Mouse (Mus musculus) layer of hippocampus, postnatal 36 days (tissue): ENCODE measurements around the gene Nbeal2. TPM values are rescaled to one million over a fixed set of nuclear protein-coding genes. Genes with fewer than 3 reads are reported as not detected.
"Not testable (repeated sequence)": the region's sequence is repeated elsewhere in the genome, so short reads cannot be mapped to it uniquely, and the experiment has no call there.

Source experiments
- DNase-seq, 2 experiments: peaks; one replicate each; pipeline ENCODE4 v3.0.0; 2022
- total RNA-seq, 2 experiments: library from RNA; stranded (reverse); gene quantifications; 2 replicates each; pipeline ENCODE4 v1.2.3; 2021

The Nbeal2 gene
- 10 to 100 TPM; 14.0 to 17.5 TPM for total RNA-seq

DNA sequence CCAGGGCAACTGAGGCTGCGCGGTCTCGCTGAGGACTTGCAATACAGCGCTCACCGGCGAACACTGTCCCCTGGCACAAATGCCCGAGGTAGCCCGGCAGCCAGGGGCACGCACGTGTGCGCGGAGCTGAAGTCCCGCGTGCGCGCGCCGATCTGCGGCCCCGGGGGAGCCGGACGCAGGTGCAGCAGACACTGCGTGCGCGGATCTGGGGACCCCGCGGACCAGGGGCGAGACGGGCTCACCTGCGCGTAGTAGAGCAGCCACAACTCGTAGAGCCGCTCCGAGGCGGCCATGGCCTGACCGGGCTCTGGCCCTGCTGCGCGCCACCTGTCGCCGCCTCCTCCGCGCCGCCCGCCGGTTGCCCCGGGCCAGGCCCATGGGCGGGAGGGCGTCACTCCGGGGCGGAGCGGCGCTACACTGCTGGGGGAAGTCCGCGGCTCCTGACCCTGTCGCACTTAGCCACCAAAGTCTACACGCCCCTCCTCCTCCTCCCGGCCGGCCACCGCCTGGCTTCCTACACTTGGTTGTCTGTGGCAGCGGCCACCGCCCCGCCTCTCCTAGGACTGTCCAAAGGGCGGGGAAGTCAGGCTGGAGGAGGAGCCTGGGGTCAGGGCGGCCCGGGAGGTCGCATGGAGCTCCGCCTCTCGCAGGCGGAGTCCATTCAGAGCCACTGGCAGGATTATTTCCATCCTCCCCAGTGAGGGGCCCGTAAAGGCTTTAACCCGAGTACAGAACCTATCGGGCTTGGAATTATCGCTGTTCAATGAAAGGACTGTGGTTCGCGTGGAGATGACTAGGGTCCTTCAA is at the start of gene Nbeal2:
Gene Nbeal2 (minus strand): TSS at position 507 of the 807 bp plus-strand sequence.
- DNase-seq, result peak; percentile 80 to 85

DNA sequence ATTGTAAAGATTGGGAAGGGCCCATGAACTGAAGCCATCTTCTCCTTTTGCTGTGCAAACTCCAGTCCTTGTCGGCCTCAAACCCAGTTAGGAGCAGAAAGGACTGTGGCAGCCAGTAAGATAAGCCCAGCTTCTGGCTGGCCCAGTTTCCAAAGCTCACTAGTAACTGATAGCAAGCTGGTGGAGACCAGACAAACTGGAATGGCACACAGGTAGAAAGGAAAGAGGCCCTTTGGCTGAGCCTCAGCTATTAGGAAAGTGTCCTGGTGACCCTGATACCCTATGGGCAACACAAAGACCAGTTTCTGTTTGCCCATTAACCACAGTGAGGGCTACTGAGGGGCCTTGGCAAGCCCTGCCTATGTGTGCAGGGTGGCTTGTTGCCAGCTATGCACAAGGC is 48.9 kb upstream of the Nbeal2 start:
- no peak for DNase-seq

DNA sequence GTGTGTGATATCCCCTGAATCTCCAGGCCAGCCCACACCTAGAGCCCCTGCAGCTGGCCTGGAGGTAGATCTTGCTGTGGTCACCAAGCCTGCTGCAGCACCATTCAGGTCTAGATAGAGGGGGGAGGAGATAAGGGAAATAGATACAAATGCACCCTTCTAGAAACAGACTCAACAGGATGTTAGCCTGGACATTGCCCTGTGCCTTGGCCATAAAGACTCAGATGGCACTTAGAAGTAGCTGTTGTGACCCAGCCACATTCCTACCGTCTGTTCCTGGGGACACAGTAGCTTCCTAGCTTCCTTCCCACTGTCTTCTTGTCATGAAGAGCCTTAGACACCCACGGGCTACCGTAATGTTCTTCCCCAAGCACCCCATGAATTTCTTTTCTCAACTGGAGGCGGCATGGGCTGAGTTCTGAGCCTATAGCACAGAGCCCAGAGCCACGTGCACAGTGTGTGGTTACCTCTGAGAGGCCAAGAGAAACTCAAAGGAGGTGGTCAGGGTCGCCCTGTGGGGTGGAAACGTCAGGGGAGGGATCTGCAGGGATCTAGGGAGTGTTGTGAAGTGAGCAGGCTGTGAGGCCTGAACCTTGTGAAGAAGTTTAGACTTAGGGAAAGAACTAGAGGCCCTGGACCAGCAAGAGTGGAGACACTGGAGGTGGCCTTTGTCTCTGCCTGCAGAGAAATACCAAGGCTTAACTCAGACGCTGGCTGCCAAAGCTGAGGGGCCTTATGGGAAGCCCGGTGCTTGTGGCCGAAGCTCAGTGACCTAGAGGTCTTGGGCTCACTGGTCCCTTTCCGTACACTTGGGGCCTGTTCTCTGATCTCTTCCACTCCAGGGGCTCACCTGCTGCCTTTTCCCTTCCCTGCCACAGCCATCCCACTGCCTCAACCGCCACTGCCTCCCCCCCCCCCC is 47.4 kb upstream of the Nbeal2 start:
- DNase-seq, result no peak

DNA sequence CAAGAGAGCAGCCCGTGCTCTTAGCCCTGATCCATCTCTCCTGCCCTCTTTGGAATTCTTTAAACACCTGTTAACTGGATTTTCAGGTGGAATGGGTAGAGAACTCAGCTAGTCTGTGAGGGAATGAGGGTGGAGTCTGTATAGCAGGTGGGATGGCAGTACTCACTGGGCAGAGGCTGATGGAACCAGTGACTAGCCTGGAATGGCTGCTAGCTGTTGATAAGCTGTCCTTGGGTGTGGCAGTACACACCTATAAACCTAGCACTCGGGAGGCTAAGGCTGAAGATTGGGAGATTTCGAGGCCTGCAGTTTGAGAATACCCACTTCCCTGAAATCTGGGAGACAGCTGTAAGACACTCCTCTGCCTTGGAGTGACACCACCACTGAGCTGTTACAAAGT is 45.6 kb upstream of the Nbeal2 start:
- no peak for DNase-seq

DNA sequence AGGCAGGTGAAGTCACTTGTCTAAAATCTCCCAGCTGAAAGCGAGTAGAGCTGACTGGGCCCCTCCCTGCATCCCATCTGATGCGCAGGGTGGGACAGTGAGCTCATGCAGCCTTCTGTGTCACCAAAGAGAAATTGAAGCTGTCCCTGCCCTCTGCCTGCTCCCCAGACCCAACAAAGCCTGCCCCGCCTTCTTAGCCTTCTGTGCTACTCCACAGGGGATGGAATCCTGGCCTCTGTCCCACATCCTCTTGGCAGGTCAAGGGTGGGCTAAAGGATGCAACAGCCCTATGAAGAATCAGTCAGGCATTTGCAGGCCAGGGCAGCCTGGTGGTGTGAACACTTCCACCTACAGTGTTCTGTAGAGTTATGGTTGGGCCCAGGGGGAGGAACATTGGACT is 43.5 kb upstream of the Nbeal2 start:
- no peak for DNase-seq

DNA sequence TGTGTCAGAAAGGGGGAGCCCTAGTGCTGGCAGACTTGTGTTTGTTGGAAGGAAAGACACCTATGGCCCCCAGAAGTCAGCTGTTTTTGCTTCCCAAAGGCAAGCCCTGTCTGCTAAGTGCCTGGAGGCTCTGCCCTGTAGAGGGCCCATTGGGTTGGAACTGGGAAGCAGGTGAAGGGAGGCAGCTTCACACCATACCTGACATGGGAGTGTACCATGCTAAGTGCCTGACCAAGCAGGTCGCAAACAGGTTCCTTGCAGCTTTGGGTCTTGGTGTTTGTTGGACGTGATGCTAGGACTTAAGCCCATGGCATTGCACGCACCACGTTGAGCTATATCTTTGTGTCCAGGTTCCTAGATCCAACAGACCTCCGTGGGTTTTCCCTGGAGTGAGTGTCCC is 42.5 kb upstream of the Nbeal2 start:
- no peak for DNase-seq

DNA sequence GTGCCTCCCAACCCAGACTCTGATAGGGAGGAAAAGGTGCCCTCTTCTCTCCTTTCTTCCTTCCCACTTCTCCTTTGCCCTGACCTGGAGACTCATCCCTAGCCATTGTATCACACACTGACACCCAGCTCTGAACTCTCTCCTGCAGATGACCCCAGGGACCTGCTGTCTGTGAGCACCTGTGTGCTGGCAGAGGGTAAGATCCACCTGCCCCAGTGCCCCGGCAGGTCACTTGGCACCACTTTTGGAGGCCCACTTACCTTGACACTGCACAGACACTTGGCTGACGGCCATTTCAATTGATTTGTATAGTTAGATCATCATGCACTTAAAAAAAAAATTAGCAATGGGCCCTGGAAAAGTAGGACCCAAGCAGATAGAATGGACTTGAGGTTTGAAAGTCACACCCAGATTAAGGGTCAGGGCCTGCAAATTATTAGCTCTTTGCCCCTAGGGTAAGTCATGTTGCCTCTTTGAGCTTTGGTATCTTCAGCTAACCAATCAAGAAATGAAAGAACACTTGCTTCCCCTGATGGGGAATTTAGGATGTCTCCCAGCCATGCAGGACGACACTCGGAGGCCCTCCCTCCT is 41.3 kb upstream of the Nbeal2 start:
- no peak for DNase-seq

DNA sequence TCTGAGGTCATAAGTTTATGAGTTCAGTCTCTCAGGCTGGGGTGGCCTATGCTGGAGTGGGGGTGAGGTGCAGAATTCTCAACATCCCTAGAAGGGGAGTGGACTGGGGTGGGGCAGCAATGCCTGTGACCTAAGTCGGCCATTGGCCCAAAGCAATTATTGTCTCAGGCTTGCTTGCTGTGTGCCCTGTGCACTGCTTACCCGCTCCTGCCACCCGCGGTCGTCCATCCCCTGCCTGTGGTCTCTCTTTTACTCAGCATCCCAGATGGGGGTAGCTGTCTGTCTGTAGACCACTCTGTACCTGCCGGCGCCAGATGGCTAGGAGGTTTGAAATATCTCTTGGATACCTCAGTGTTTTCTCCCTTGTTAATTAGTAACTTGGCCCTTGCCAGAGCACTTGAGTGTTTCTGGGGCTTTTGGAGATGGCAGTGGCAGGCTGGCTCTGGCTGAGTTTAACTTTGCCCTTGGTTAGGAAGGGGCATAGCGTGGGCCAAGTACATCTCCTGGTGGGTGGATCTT is 35.4 kb upstream of the Nbeal2 start:
- DNase-seq, result no peak

DNA sequence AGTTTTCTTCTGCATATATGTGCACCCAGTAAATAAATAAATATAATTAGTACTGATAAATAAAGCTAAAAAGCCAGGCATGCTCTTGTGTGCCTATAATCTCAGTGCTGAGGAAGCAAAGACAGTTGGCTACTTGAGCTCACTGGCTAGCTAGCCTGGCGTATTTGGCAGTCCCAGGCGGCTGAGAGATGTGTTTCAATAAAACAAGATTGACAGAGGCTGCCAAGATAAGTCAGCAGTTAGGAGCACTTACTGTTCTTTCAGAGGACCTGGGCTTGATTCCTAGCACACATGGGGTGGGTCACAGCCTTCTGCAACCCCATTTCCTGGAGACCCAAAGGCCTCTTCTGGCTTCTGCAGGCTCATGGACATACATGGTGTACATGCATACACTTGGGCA is 33.9 kb upstream of the Nbeal2 start:
- no peak for DNase-seq

DNA sequence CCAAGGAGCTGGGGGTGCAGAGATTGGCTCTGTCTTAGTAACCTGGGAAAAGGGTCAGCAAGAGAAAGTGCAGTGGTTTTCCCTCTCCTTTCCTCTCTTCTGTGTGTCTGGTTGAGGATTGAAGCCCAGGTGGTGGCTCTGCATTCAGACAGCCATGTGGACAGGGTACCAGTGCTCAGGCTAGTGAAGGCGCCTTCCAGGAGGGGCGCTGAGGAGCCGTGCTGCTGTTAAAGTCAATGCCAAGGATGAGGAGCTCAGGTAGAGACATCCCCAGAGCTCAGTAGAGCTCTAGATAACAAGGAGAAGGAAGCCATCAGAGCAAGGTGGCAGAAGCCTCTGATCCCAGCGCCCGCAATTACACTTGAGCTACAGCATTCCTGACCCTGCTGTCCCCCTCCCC is 33.1 kb upstream of the Nbeal2 start:
- DNase-seq, result no peak

DNA sequence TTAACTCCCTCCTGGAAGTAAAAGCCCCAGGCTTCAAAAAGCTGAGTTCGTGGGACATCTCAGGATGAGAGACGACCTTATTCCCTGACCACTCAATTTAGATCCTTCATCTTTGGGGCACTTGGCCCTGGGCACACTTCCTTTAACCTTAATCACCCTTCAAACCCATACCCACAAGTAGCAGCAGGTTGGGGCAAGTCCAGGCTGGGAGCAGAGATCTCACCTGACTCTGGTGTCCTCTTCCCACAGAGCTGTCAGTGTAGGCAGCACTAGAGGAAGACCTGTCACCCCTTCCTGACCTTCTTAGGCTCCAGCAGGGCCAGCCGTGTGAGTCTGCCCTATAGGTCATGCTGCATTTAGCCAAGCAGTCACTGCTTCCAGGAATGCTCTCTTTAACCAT is 32.5 kb upstream of the Nbeal2 start:
- no peak for DNase-seq

DNA sequence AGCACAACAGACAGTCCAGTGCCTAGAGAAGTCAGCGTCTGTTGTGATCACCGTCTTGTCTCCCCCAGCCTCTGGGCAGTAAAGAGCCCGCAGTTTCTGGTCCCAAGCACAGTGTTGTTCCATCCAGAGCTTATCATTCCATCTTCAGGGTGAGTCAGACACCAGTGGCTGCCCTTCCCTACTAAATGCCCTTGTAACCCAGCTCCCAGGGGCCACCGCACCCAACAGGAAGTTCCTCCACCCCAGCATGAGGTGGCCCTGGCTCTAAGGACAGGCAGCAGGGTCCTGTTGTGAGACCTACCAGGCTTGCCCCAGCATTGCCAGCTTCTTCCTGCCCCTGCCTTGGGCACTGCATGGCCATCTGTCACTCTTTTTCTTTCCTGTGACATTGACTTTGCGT is 31.6 kb upstream of the Nbeal2 start:
- no peak for DNase-seq

DNA sequence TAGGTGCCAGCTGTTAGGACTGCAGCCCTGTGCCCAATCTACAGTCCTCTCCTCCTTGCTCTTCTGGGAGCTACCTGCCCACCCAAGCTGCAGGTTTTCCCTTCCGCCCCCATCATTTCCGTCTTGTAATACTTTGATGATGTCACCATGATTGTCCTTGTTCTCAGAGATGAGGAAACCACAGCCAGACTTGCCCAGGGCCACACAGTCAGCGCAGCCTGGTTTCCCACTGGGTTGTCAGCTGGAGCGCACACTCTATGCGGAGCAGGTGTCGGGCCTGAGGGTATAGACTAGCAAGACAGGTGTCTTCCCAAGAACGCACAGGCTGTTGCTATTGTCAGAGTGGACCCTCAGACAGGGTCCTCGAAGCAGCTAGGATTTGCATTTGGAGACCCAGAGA is 31.2 kb upstream of the Nbeal2 start:
- no peak for DNase-seq

DNA sequence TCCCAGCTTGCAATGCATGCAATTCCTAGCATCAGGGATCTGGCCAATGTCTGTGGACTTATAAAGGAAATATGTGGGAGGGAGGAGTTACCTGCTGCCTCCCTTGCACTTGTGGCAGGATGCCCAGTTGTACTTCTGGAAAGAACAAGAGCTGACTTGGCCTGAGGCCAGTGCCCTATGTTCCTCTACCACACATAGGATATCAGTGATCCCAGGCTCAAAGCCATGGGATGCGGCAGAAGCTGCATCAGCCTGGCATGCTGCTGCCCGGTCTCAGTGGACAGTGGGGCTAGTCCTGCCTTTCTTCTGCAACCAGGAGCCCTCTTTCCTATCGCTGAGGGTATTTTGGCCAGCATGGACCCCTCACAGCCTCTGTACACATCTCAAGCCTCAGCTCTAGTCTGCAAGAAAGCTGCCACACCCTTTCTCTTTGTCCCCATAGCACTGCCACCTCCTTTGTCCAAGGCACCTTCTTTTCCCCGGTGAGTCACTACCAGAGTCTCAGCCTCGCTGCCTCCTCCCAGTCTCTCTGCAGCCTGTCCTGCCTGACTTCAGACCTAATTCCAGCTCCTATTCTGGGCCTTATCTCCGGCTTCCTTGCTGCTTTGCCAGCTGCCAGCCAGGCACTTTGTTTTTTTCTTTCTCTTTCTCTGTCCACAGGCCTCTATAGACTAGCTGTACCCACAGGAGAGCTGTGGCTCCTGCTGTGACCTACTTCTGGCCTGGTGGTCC is 30.3 kb upstream of the Nbeal2 start:
- peak; percentile 37 to 42 for DNase-seq

DNA sequence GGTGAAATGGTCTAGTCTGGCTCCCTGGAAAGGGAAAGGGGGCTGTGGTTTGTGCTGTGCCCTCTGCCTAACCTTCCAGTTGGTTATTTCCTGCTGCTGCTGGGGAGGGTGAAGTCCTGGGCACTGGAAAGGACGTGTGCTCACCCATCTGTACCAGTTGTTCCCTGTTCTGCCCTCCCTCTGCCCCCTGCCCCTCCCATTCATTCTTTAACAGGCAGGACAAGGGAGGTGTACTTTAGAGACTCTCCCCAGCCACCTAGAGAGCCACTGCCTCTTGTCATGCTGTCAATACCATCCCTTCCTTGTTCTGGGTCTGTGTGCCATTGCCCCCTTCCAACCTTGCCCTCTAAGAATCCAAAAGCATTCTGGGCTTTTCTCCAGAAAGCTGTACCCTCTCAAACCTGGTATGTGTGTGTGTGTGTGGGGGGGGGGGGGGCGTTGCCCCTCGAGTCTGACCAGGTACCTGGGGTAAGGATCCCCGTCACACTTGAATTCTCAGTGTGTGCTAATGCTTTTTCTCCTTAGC is 29.7 kb upstream of the Nbeal2 start:
- DNase-seq, result no peak

DNA sequence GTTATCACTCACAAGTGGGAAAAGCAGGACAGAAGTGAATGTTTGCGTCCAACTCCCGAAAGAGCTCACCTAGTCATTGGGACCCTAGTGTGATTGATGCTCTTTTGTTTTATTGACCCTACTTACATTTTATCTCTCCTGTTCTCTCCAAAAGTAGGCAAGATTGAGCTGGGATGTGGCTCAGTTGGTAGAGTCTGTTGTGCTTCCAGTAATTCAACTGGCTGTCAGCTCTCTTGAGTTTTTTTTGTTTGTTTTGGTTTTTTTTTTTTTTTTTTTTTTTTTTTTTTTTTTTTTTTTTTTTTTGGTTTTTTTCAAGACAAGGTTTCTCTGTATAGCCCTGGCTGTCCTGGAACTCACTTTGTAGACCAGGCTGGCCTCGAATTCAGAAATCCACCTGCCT is 28.7 kb upstream of the Nbeal2 start:
- not testable (repeated sequence) for DNase-seq

DNA sequence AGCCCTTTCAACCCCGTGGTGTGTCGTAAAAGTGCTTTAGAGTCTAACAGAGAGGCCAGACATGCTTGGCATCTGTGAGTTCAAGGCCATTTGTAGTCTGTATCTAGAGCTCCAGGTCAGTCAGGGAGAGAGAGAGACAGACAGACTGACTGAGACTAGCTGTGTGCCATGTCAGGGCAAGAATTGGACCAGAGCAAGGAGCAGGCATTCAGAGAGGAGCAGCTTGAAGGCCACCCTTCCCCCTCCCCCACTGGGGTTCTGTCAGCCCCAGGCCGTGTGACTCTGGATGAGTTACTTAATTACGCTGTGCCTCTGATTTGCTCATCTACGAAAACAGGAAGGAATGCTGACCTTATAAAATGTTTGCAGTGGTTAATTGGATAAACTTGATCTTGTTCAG is 28.3 kb upstream of the Nbeal2 start:
- DNase-seq, result no peak

DNA sequence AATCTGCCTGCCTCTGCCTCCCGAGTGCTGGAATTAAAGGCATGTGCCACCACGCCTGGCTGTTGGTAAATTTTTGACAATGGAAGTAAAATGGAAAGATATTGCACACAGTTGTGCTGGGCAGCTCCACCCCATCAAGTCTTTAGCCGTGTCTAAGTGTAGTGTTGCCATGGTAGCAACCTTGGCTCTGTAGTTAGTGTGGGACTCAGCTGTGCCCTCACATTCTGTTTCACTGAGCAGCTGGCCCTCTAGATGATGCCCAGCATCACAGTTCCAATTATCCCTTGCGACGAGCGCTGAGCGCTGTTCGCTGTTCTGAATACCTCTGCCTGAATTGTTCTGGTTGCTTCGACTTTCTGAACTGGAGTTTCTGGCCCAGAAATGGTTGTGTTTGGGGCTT is 27.9 kb upstream of the Nbeal2 start:
- peak in 1 of 2 experiments; percentile 34 for DNase-seq

DNA sequence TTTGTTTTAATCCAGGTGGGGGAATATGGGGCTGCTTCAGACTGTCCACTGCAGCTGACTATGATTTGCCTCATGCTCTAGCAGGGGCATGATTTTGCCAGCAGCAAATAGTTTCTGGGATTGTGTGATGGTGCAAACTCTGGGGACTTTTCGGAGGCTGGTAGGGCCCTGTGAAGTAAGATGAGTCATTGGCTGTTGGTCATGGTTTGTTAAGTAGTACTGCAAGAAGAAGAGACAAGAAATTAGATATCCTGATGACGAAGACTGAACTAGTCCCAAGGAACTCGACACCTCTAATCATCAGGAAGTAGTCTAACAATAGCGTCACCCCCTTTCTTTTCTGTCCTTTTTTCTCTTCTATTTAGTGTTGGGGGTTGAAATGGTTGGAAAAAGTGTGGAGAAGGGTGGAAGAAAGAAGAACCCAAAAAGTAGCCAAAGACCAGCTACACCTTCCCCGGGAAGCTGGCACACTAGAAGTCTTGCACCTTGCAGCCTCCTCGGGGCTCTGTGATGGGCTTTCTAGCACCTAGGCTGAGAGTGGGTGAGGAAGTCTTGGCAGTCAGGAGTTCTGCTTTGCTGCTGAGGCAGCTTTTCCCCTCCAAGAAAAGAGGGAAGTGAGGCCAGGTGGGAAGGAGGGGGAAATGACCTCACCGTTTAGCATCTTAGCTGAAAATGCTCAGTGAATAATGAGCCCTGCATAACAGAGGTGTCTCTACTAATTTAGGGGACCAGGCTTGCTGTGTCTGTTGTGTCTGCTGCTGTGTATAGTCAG is 27.0 kb upstream of the Nbeal2 start:
- no peak for DNase-seq

DNA sequence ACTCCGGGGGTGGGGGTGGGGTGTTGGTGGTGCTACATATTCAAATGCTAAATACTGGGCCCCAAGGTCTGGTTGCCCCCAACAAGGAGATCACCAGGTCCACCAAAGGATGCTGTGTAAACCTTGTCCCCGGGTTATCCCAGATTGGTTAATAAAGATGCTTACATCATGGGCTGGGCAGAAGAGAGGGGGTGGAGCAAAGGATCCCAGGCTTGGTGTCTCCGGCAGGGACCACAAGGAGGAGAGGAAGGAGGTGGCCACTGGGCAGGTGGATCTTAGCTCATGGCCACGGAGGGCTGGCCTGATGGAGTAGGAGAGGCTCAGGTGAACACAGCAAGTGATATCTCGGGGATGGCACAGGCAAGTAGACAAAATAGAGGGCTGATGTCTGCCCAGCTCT is 24.9 kb upstream of the Nbeal2 start:
- no peak for DNase-seq

DNA sequence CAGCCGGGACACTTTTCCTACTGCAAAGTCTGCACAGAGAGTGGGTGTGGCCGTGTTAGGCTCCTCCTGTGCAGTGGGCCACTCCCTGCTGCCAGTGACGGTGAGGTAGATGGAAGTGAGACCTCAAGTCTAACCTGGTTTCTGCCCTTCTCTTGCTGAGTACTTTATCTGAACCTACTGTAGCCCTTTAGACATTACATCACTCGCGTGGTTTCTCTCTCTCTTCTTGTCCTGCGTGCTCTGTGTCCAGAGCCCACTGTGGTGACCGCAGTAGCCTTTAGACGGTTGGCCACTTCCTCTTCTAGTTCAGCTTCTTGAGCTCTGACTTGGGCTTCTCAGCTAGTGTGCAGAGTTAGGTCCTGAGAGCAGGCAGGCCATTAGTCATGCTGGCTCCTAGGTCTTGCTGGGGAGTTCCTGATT is 22.5 kb upstream of the Nbeal2 start:
- DNase-seq, result no peak
